Mouse (Mus musculus) heart, adult 18-20 months (tissue): ENCODE data around the gene Abca13. TPM values are rescaled to one million over a fixed set of nuclear protein-coding genes. Genes with fewer than 3 reads are reported as not detected.
"Not testable (repeated sequence)": the region's sequence is repeated elsewhere in the genome, so short reads cannot be mapped to it uniquely, and the experiment has no call there.

Experiments used
- DNase-seq, 2 experiments: peaks; one replicate each; pipeline ENCODE4 v3.0.0; 2021 to 2022; ENCODE audit warnings: mixed read lengths in 1 of 2
- total RNA-seq, 2 experiments: library from RNA; stranded (reverse); gene quantifications; 2 replicates each; pipeline ENCODE4 v1.2.3; 2021

Abca13 gene
- total RNA-seq, 2 experiments from 2014 or later = 0.05 TPM; not detected in 1

GRCm38 (mm10) chr11:9291168-9291567, 99.4 kb downstream of the Abca13 start:
- DNase-seq = no peak

DNA sequence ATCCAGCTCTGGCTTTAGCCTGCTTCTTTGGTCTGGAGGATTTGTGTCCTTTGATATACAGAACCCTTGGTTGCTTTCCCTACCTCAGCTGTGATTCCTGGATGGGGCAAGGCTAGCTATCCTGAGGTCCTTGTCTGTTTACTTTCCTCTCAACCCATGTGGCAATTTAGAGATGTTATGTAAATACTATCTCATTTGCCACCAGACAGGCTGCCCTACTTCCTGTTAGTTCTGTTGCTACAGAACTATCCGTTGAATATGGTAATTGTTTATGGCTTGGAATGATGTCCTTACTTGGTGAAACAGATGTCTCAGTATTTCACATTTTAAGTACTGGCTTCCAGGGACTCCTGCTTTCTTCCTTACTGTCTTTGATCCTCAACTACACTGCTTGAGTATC, 107.9 kb downstream of the Abca13 start:
- no peak for DNase-seq

DNA sequence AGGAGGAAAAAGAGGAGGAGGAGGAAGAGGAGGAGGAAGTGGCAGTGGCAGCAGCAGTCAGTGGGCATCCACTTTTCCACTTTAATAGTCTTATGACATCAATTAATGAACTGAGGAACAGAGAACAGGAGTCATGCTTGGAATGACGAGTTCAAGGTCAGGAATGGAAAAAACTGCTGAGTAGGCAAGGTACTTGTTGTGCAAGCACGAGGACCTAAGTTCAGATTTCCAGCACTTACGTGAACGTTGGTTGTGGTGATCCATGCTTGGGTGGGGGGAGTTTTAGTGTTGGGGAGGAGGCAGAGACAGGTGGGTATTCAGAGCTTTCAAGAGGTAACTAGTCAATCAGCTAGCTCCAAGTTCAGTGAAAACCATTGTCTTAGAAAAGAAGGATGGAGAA, 113.7 kb downstream of the Abca13 start:
- DNase-seq = no peak

GRCm38 (mm10) chr11:9316545-9316944, 124.8 kb downstream of the Abca13 start:
- DNase-seq = no peak

DNA sequence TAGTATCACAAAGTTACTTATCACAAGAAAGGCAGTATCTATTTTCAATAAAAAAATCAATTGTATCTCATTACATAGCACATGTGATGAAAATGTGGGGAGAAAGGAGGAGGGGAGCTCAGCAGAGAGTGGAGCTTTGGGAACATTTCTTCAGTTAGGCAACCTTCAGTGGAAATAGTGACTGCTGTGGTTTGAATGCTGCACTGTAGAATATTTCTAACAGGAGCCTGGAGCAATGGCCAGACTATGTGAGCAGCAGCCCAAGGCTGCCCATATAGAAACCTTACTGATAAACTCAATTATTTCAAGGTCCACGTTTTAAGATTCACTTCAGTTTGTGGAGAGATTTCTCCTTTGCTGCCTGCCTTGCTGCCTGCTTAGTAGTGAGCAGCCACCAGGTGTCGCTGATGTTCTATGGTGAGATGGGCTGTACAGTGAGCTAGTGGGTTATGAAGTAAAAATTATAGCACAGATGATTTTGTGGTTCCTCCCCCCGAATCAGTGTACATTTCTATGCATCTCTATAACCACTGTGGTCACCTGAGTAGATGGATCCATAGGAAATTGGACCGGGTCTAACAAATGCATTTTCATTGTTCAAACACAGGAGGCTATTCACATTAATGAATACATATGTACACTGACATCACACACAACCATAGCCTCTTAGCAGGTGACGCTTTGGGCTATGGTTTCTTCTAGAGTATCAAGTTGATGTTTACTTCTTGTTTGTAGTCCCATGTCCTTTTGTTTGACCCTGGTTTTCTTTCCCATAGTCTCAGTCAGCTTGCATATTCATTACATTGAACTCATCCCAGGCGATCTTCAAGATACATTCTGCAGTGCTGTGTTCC, 125.6 kb downstream of the Abca13 start:
- peak; percentile 29 to 73 for DNase-seq

- peak; percentile 40 to 60 for DNase-seq
Observed at GRCm38 (mm10) chr11:9338151-9338550, 146.4 kb downstream of the Abca13 start.

DNA sequence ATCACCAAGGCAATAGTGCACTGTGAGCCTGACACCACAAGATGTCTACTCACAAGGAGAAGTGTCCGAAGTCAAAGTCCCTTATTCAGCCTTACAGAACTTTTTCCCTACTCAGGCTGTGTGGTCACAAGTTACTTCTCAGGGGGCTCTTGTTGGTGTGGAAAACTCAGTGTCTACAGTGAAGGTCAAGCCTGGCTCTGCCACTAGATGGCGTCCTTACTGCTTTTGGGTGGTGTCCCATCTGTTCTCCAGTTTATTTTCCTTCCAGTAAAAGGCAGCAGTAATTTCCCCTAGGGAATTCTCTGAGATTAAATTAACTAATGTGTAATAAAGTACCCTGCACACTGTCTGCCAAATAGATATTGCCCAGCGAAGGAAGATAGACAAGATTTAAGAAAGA, 156.0 kb downstream of the Abca13 start:
- DNase-seq = peak in 1 of 2 experiments; percentile 7

- peak in 1 of 2 experiments; percentile 8 for DNase-seq
Observed at GRCm38 (mm10) chr11:9373160-9373559, 181.4 kb downstream of the Abca13 start.

- DNase-seq = not testable (repeated sequence)
Observed at GRCm38 (mm10) chr11:9374426-9374825, 182.7 kb downstream of the Abca13 start.

- DNase-seq = no peak
Observed at GRCm38 (mm10) chr11:9388520-9388919, 196.8 kb downstream of the Abca13 start.

GRCm38 (mm10) chr11:9416946-9417345, 225.2 kb downstream of the Abca13 start:
- DNase-seq = no peak

DNA sequence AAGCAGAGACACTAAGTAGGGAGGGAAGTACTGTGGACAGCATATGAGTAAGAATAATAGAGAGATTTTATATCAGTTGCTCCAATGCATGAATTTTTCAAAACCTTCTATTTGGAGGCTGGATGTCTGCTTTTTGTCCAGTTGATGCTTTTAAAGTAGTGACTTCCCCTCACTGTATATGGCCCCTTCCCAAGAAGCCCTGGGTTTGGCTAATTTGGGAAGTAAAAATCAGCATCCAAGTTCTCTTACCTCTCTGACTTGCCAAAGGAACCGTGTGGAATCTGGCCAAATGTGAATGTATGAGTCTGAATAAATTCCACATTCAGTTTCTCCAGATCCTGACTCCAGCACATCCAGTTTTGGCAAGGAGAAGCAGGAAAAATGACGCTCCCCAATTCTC, 228.5 kb downstream of the Abca13 start:
- no peak for DNase-seq

GRCm38 (mm10) chr11:9427411-9427810, 235.7 kb downstream of the Abca13 start:
- DNase-seq = peak; percentile 60 to 82

GRCm38 (mm10) chr11:9432807-9433206, 241.1 kb downstream of the Abca13 start:
- no peak for DNase-seq

- no peak for DNase-seq
Observed at GRCm38 (mm10) chr11:9436617-9437016, 244.9 kb downstream of the Abca13 start.

GRCm38 (mm10) chr11:9439781-9440180, 248.0 kb downstream of the Abca13 start:
- DNase-seq = no peak

DNA sequence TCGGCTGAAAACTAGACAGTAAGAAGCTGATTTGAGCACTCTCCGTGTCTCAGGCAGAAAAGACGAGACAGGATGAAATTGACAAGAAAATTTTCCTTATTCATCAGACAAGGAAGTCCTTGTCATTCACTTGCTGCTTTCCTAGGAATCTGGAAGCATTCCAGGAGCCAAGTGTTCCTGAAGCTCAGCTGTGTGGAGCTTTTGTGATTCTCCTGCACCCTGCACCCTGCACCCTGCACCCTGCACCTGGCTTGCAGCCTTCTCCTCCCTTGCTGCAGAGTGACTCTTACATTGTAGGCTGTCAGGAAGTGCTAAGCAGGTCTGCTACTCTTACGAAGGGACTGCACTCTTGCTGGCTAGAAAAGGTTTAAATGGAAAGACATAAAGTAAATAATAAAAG, 249.4 kb downstream of the Abca13 start:
- no peak for DNase-seq

- no peak for DNase-seq
Observed at GRCm38 (mm10) chr11:9472400-9472799, 280.7 kb downstream of the Abca13 start.

DNA sequence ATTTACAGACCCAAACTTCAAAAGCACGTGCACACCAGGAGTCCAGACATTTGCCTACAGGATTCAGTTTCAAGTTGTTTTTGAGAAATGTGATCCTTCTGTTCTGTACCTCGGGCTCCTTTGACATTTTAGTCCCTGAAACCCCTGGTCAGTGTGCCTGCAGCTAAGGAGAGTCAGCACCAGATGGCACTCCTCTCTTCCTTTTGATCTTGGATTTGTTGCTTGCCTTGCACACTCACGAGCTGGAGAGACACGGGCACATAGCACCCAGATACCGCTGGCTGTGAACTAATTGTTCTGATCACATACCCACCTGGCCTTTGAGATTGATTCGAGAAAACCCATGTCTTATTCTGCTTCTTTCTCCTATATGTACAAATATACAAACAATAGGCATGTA, 289.8 kb downstream of the Abca13 start:
- DNase-seq = peak; percentile 4 to 23

GRCm38 (mm10) chr11:9500326-9501142, 308.8 kb downstream of the Abca13 start:
- no peak for DNase-seq

- not testable (repeated sequence) for DNase-seq
Observed at GRCm38 (mm10) chr11:9514966-9515365, 323.2 kb downstream of the Abca13 start.

DNA sequence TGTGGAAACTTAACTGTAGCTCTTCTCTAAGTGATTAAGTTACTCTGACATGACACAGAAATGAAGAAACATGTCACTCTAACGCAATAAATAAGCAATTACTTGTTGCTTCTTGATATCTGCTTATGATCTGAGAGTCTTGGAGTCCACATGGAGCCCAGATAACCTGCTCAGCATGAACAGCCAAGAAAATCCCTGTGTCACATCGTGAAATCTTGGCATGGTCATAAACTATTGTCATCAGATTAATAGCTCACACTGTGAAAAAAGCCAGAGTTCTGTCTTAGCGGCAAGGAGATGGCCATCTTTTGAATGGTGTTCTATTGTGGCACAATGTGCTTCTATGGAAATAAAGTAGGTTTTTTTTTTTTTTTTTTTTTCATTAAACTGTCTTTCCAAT, 336.8 kb downstream of the Abca13 start:
- DNase-seq = no peak

GRCm38 (mm10) chr11:9531715-9532114, 340.0 kb downstream of the Abca13 start:
- DNase-seq = peak; percentile 7 to 38
